Mouse (Mus musculus) small intestine, adult 2 months (tissue): Measurements from ENCODE around the gene Golph3l. TPM values are rescaled to one million over a fixed set of nuclear protein-coding genes. Genes with fewer than 3 reads are reported as not detected.

Experiments used
- H3K27ac ChIP-seq: fragments of 200-500 bp; 2 replicates; pipeline ENCODE4 v1.5.1; 2012; ENCODE audit warnings: low read depth, low read length, control low read depth, inconsistent platforms; ENCODE audit not compliant: insufficient read depth
- H3K27me3 ChIP-seq: fragments of 200-500 bp; 2 replicates; pipeline ENCODE4 v1.6.1; 2012; ENCODE audit warnings: mild to moderate bottlenecking, moderate library complexity, low read length, inconsistent platforms; ENCODE audit not compliant: control insufficient read depth, insufficient read depth
- H3K36me3 ChIP-seq: fragments of 200-500 bp; 2 replicates; pipeline ENCODE4 v1.6.1; 2012; ENCODE audit warnings: mild to moderate bottlenecking, low read length, control low read depth, inconsistent platforms; ENCODE audit not compliant: control insufficient read depth, insufficient read depth
- H3K4me1 ChIP-seq: fragments of 200-500 bp; 2 replicates; pipeline ENCODE4 v1.6.1; 2012; ENCODE audit warnings: low read length, inconsistent platforms, mixed read lengths; ENCODE audit not compliant: control insufficient read depth, insufficient read depth, insufficient read length
- H3K4me3 ChIP-seq: fragments of 200-500 bp; 2 replicates; pipeline ENCODE4 v1.5.1; 2012; ENCODE audit warnings: low read depth, mild to moderate bottlenecking, control low read depth, inconsistent platforms, low read length, moderate library complexity
- CTCF ChIP-seq: fragments of 200-500 bp; IDR thresholded peaks from 2 replicates; pipeline ENCODE4 v1.5.1; 2012; ENCODE audit warnings: low read depth, mild to moderate bottlenecking, control low read depth, inconsistent platforms, low read length, moderate library complexity, mixed read lengths; ENCODE audit not compliant: insufficient replicate concordance, insufficient read length; ENCODE audit errors: extremely low read depth
- POLR2A ChIP-seq: fragments of 200-500 bp; IDR thresholded peaks from 2 replicates; pipeline ENCODE4 v1.6.1; 2012; ENCODE audit warnings: low read depth, mild to moderate bottlenecking, control low read depth, inconsistent platforms, low read length, moderate library complexity
- WGBS: fragments of 180-500 bp; shearing (Covaris S2); methylation state at CpG from one replicate; pipeline ENCODE4 v1.1.7; 2018; 5-methylcytosine and 5-hydroxymethylcytosine counted together
- polyA plus RNA-seq: library from polyadenylated mRNA; depleted of rRNA; stranded (reverse); fragments of >200 nt; gene quantifications from 2 replicates; pipeline ENCODE4 v1.2.3, GENCODE M21; 2012

Golph3l gene
- polyA plus RNA-seq, 1 experiment, result 4.8 TPM

GRCm38 (mm10) chr3:95657108-95657507 is 68.4 kb downstream of the Golph3l start:
- Histone ChIP-seq H3K36me3 (peaks cover 20% of the 10 kb centered on the region), H3K4me1 (peaks cover 4% of the 10 kb centered on the region; the same call in 1 of the 2 replicates), H3K27ac (no peak overlapping the region), H3K4me3 (no peak overlapping the region), H3K27me3 (no peaks in the 10 kb centered on the region)
- TF ChIP-seq CTCF (no peak), POLR2A (no peak)
- WGBS, result 81% methylated on average over 3 of the region's 3 CpGs

GRCm38 (mm10) chr3:95657711-95658110 is 69.0 kb downstream of the Golph3l start:
- Histone ChIP-seq H3K4me3 (no peak overlapping the region), H3K27ac (peak overlapping the region; percentile 90; the same call in 1 of the 2 replicates)

GRCm38 (mm10) chr3:95658236-95658867 is 69.6 kb downstream of the Golph3l start, which contains the start of gene Mcl1:
Gene Mcl1 (plus strand): TSS chr3:95658788.
- Histone ChIP-seq H3K4me1 (peaks cover 11% of the 10 kb centered on the region; the same call in 1 of the 2 replicates), H3K27me3 (no peaks in the 10 kb centered on the region), H3K4me3 (peak within 1 kb of the TSS; percentile 77), H3K27ac (peak within 1 kb of the TSS; percentile 99), H3K36me3 (peaks cover 30% of the 10 kb centered on the region)
- no peak for TF ChIP-seq CTCF
- peak; percentile 100 for TF ChIP-seq POLR2A
- 1% methylated on average over 43 of the region's 43 CpGs for WGBS

More at GRCm38 (mm10) chr3:95657711-95658110, 69.0 kb downstream of the Golph3l start:
- peaks cover 6% of the 10 kb centered on the region; the same call in 1 of the 2 replicates for H3K4me1 ChIP-seq
- H3K36me3 ChIP-seq, result peaks cover 24% of the 10 kb centered on the region
- no peak for TF ChIP-seq POLR2A
- H3K27me3 ChIP-seq, result no peaks in the 10 kb centered on the region
- 75% methylated on average over 3 of the region's 3 CpGs for WGBS

- Histone ChIP-seq H3K4me3 (peak overlapping the region; percentile 77), H3K27me3 (no peaks in the 10 kb centered on the region), H3K4me1 (peaks cover 17% of the 10 kb centered on the region; the same call in 1 of the 2 replicates), H3K27ac (peak overlapping the region; percentile 99), H3K36me3 (peaks cover 37% of the 10 kb centered on the region)
- TF ChIP-seq POLR2A (peak; percentile 44; the same call in 1 of the 2 replicates), CTCF (no peak)
- WGBS, result under 1% methylated on average over 101 of the region's 113 CpGs
These were observed 70.4 kb downstream of the Golph3l start for GRCm38 (mm10) chr3:95658868-95659712.

- under 1% methylated on average over 8 of the region's 8 CpGs for WGBS
- Histone ChIP-seq H3K4me1 (peaks cover 25% of the 10 kb centered on the region), H3K36me3 (peaks cover 44% of the 10 kb centered on the region), H3K27ac (peak overlapping the region; percentile 99), H3K27me3 (no peaks in the 10 kb centered on the region), H3K4me3 (peak overlapping the region; percentile 77)
- no peak for TF ChIP-seq CTCF
- TF ChIP-seq POLR2A, result no peak
These were observed 71.2 kb downstream of the Golph3l start for GRCm38 (mm10) chr3:95659948-95660347.

GRCm38 (mm10) chr3:95660788-95661478 is 72.2 kb downstream of the Golph3l start:
- Histone ChIP-seq H3K4me1 (peaks cover 24% of the 10 kb centered on the region), H3K27me3 (no peaks in the 10 kb centered on the region), H3K4me3 (peak overlapping the region; percentile 51; the same call in 1 of the 2 replicates), H3K27ac (peak overlapping the region; percentile 99), H3K36me3 (peaks cover 48% of the 10 kb centered on the region)
- 0% methylated on average over 2 of the region's 2 CpGs for WGBS
- no peak for TF ChIP-seq POLR2A
- TF ChIP-seq CTCF, result no peak
